Comparison of ENCODE assay signal across 17 mouse cellular contexts in the genomic region with DNA sequence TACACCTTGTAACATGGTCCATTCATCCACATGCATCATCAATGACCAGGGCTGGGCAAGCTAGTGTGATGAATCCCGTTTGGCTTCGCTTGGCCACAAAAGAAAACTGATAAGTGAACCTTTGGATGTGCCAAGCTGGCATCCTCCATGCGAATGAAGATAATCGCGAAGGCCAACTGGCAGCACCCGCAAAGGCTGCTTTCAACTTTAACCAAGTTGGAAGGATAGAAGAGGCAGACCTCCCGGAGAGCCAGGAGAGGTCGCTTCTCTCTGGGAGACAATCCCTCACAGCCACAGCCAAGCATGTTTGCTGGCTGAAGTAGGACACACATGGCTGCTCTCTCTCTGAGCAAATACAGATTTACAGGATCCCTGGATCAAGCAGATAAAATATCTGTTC.
A peak's percentile ranks its signal among the peaks of the same experiment; 100 is the strongest.
DNase-seq lines count a peak whose midpoint lies in the region; ATAC-seq and TF ChIP-seq lines count a peak whose summit lies in the region.
"Had no signal": no experiment of that assay in that cellular context is flagged by ENCODE, and none has a peak within 500 bp of the region (broad histone marks: within the 10 kb centered on the region; RNA-seq: fewer than 3 reads in every experiment).

No protein-coding gene starts in this region.

- peak; percentile 42; the same call in 1 of the 2 replicates for ATAC-seq in forebrain, postnatal 0 days
- ATAC-seq in forebrain, embryonic 12.5 days (ENCODE audit: low FRiP score): no peak
- ATAC-seq in cerebellum, adult (ENCODE audit: insufficient number of reproducible peaks, low FRiP score, low TSS enrichment): no peak
- ATAC-seq: hindbrain, postnatal 0 days; midbrain, embryonic 15.5 days had no signal

- H3K4me1 ChIP-seq in forebrain, postnatal 0 days (ENCODE audit: insufficient read depth): no peaks in the 10 kb centered on the region; the same call in 1 of the 2 replicates
- H3K4me1 ChIP-seq in forebrain, embryonic 12.5 days: no peaks in the 10 kb centered on the region
- H3K4me1 ChIP-seq: liver, embryonic 15.5 days had no signal

- H3K9ac ChIP-seq in forebrain, postnatal 0 days: no peak overlapping the region
- no peak overlapping the region for H3K9ac ChIP-seq in forebrain, embryonic 12.5 days
- H3K9ac ChIP-seq: kidney, embryonic 15.5 days; liver, embryonic 15.5 days; midbrain, embryonic 15.5 days had no signal

- no peak overlapping the region for H3K4me2 ChIP-seq in forebrain, postnatal 0 days (ENCODE audit: low read depth)
- H3K4me2 ChIP-seq in forebrain, embryonic 12.5 days: no peak overlapping the region
- H3K4me2 ChIP-seq: kidney, embryonic 15.5 days; liver, embryonic 15.5 days; midbrain, embryonic 15.5 days had no signal

- peak; percentile 32 for DNase-seq in forebrain, postnatal 0 days
- DNase-seq in left cerebral cortex, postnatal 4 days: peak; percentile 24
- no peak for DNase-seq in left cerebral cortex, adult 11 months (ENCODE audit: low spot score)
- DNase-seq in adrenal gland, postnatal 25 days: peak; percentile 33
- peak; percentile 25 for DNase-seq in heart, postnatal 4 days
- no peak for DNase-seq in spleen, postnatal 36 days (ENCODE audit: low spot score in 2 of 2)
- DNase-seq: B cell, adult 2 months; cerebellum, adult 9-10 months; retina, postnatal 1 day; spleen, adult 18-20 months had no signal

- no peaks in the 10 kb centered on the region for H3K9me3 ChIP-seq in forebrain, postnatal 0 days (ENCODE audit: low read length)
- H3K9me3 ChIP-seq in forebrain, embryonic 12.5 days: no peaks in the 10 kb centered on the region
- H3K9me3 ChIP-seq: kidney, embryonic 15.5 days; liver, embryonic 15.5 days; midbrain, embryonic 15.5 days had no signal

- intact Hi-C loops in left cerebral cortex, postnatal 4 days (cut with DNase I): no loop called here

- H3K36me3 ChIP-seq in forebrain, postnatal 0 days (ENCODE audit: insufficient read depth): no peaks in the 10 kb centered on the region
- H3K36me3 ChIP-seq in forebrain, embryonic 12.5 days (replicated peaks): no peaks in the 10 kb centered on the region
- H3K36me3 ChIP-seq: kidney, embryonic 15.5 days; liver, embryonic 15.5 days; midbrain, embryonic 15.5 days had no signal

- H3K27me3 ChIP-seq in forebrain, postnatal 0 days (ENCODE audit: insufficient read depth, low read length): no peaks in the 10 kb centered on the region; the same call in 1 of the 2 replicates
- H3K27me3 ChIP-seq in forebrain, embryonic 12.5 days: no peaks in the 10 kb centered on the region
- H3K27me3 ChIP-seq: kidney, embryonic 15.5 days; liver, embryonic 15.5 days; midbrain, embryonic 15.5 days had no signal

- no peak overlapping the region for H3K27ac ChIP-seq in forebrain, postnatal 0 days (ENCODE audit: low read depth, low read length)
- H3K27ac ChIP-seq in forebrain, embryonic 12.5 days: no peak overlapping the region
- H3K27ac ChIP-seq: hindbrain, postnatal 0 days; kidney, embryonic 15.5 days; liver, embryonic 15.5 days; macrophage; midbrain, embryonic 15.5 days had no signal

- TF ChIP-seq CTCF in forebrain, postnatal 0 days (IDR thresholded peaks at IDR 0.05; ENCODE audit: low read depth): no peak

- no peak overlapping the region for H3K4me3 ChIP-seq in forebrain, postnatal 0 days (ENCODE audit: low read depth, low read length)
- H3K4me3 ChIP-seq in forebrain, embryonic 12.5 days (replicated peaks): no peak overlapping the region
- H3K4me3 ChIP-seq: kidney, embryonic 15.5 days; liver, embryonic 15.5 days; midbrain, embryonic 15.5 days had no signal

- WGBS in forebrain, postnatal 0 days: 74% methylated on average over 8 of the region's 8 CpGs
- WGBS in forebrain, embryonic 12.5 days: 88% methylated on average over 8 of the region's 8 CpGs

Comparison
In these comparisons a context has a peak if more than half of its experiments do, and no peak if none do; other contexts are left out.
1. DNase-seq: peak in forebrain, postnatal 0 days (single experiment), left cerebral cortex, postnatal 4 days (single experiment), adrenal gland, postnatal 25 days (single experiment) and heart, postnatal 4 days (single experiment); none in left cerebral cortex, adult 11 months (single experiment) and spleen, postnatal 36 days (0 of 2).